Comparison of ENCODE assay signal across 25 mouse cellular contexts in the genomic region with DNA sequence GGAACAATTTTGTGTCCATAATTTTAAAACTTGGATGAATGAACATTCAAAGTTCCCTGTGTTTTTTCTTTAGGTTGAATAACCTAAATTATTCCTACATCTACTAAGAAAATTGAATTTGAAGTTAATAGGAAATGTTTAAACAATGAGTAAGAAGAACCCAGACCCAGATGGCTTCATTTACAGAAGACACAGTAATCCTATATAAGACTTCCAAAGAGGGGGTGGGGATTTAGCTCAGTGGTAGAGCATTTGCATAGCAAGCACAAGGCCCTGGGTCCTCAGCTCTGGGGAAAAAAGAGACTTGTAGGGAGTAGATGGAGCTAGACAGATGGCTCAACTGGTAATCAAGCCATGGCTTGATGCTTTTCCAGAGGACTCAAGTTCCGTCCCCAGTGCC.
DNase-seq lines count a peak whose midpoint lies in the region; ATAC-seq and TF ChIP-seq lines count a peak whose summit lies in the region.
"Had no signal": no experiment of that assay in that cellular context is flagged by ENCODE, and none has a peak within 500 bp of the region (broad histone marks: within the 10 kb centered on the region; RNA-seq: fewer than 3 reads in every experiment).

No protein-coding gene starts in this region.

- H3K4me2 ChIP-seq in forebrain, embryonic 11.5 days (ENCODE audit: low read depth, low read length, severe bottlenecking) = no peak overlapping the region
- no peak overlapping the region for H3K4me2 ChIP-seq in embryonic facial prominence, embryonic 13.5 days
- H3K4me2 ChIP-seq: forebrain, embryonic 12.5 days; forebrain, embryonic 15.5 days; heart, embryonic 13.5 days; hindbrain, embryonic 12.5 days; hindbrain, embryonic 15.5 days had no signal

- no peak for TF ChIP-seq CTCF in embryonic fibroblast, embryonic 13.5 days (IDR thresholded peaks at IDR 0.05; ENCODE audit: borderline replicate concordance, insufficient read depth, low read length)

- no peaks in the 10 kb centered on the region for H3K4me1 ChIP-seq in forebrain, embryonic 11.5 days (replicated peaks; ENCODE audit: control insufficient read depth, insufficient read depth, low read length)
- no peaks in the 10 kb centered on the region for H3K4me1 ChIP-seq in forebrain, embryonic 10.5 days
- H3K4me1 ChIP-seq in embryonic facial prominence, embryonic 13.5 days = peaks cover 15% of the 10 kb centered on the region
- peaks cover 6% of the 10 kb centered on the region for H3K4me1 ChIP-seq in embryonic fibroblast, embryonic 13.5 days (ENCODE audit: control insufficient read depth, insufficient read depth, low read length)
- peaks cover 3% of the 10 kb centered on the region for H3K4me1 ChIP-seq in midbrain, embryonic 10.5 days
- H3K4me1 ChIP-seq: forebrain, embryonic 12.5 days; forebrain, embryonic 15.5 days; hindbrain, embryonic 12.5 days; hindbrain, embryonic 15.5 days had no signal

- H3K27ac ChIP-seq in forebrain, embryonic 11.5 days (ENCODE audit: low read depth, low read length) = no peak overlapping the region
- H3K27ac ChIP-seq in forebrain, embryonic 10.5 days = no peak overlapping the region
- H3K27ac ChIP-seq in embryonic facial prominence, embryonic 13.5 days = peak overlapping the region; percentile 73
- peak overlapping the region; percentile 48 for H3K27ac ChIP-seq in embryonic fibroblast, embryonic 13.5 days (ENCODE audit: insufficient read depth, low read length)
- H3K27ac ChIP-seq in midbrain, embryonic 10.5 days (replicated peaks) = no peak overlapping the region
- H3K27ac ChIP-seq: forebrain, embryonic 12.5 days; forebrain, embryonic 15.5 days; heart, embryonic 13.5 days; hindbrain, embryonic 12.5 days; hindbrain, embryonic 15.5 days had no signal

- no peaks in the 10 kb centered on the region for H3K36me3 ChIP-seq in forebrain, embryonic 11.5 days (ENCODE audit: control insufficient read depth, insufficient read depth, low read length)
- no peaks in the 10 kb centered on the region for H3K36me3 ChIP-seq in forebrain, embryonic 10.5 days (replicated peaks)
- H3K36me3 ChIP-seq in embryonic facial prominence, embryonic 13.5 days = no peaks in the 10 kb centered on the region
- H3K36me3 ChIP-seq in midbrain, embryonic 10.5 days = no peaks in the 10 kb centered on the region
- H3K36me3 ChIP-seq: forebrain, embryonic 12.5 days; forebrain, embryonic 15.5 days; heart, embryonic 13.5 days; hindbrain, embryonic 12.5 days; hindbrain, embryonic 15.5 days had no signal

- no peaks in the 10 kb centered on the region for H3K27me3 ChIP-seq in forebrain, embryonic 11.5 days (ENCODE audit: control insufficient read depth, insufficient read depth, low read length)
- H3K27me3 ChIP-seq in forebrain, embryonic 10.5 days (ENCODE audit: poor library complexity, severe bottlenecking) = no peaks in the 10 kb centered on the region
- H3K27me3 ChIP-seq in embryonic facial prominence, embryonic 13.5 days = no peaks in the 10 kb centered on the region
- no peaks in the 10 kb centered on the region for H3K27me3 ChIP-seq in midbrain, embryonic 10.5 days (ENCODE audit: low read depth, poor library complexity, severe bottlenecking)
- H3K27me3 ChIP-seq: forebrain, embryonic 12.5 days; forebrain, embryonic 15.5 days; heart, embryonic 13.5 days; hindbrain, embryonic 12.5 days; hindbrain, embryonic 15.5 days had no signal

- 72% methylated on average over 1 of the region's 1 CpGs for WGBS in forebrain, embryonic 11.5 days
- 79% methylated on average over 1 of the region's 1 CpGs for WGBS in forebrain, embryonic 10.5 days
- 30% methylated on average over 1 of the region's 1 CpGs for WGBS in embryonic facial prominence, embryonic 13.5 days
- WGBS in midbrain, embryonic 10.5 days = 69% methylated on average over 1 of the region's 1 CpGs

- no peaks in the 10 kb centered on the region for H3K9me3 ChIP-seq in forebrain, embryonic 11.5 days (ENCODE audit: control insufficient read depth, low read length)
- H3K9me3 ChIP-seq in forebrain, embryonic 10.5 days = no peaks in the 10 kb centered on the region
- H3K9me3 ChIP-seq in embryonic facial prominence, embryonic 13.5 days = no peaks in the 10 kb centered on the region
- H3K9me3 ChIP-seq in midbrain, embryonic 10.5 days (replicated peaks) = no peaks in the 10 kb centered on the region
- H3K9me3 ChIP-seq: forebrain, embryonic 12.5 days; forebrain, embryonic 15.5 days; heart, embryonic 13.5 days; hindbrain, embryonic 12.5 days; hindbrain, embryonic 15.5 days had no signal

- DNase-seq in forebrain, embryonic 11.5 days (ENCODE audit: low spot score) = peak; percentile 33
- DNase-seq in forebrain, embryonic 10.5 days (ENCODE audit: extremely low spot score, low spot score) = no peak
- peak; percentile 19 for DNase-seq in testis, postnatal 10 days (ENCODE audit: low spot score)
- DNase-seq in testis, postnatal 14 days (ENCODE audit: low spot score) = no peak
- no peak for DNase-seq in layer of hippocampus, postnatal 10 days (ENCODE audit: low spot score in 2 of 2)
- no peak for DNase-seq in midbrain, embryonic 10.5 days (ENCODE audit: low spot score)
- DNase-seq: adrenal gland, adult 8-10 months; adrenal gland, postnatal 25 days; cerebellum, adult 11-12 months; cerebellum, adult 8-10 months; cerebellum, postnatal 10 days; cerebellum, postnatal 36 days; embryo, embryonic 11 days; gastrocnemius, postnatal 25 days; heart, adult 18-20 months had no signal

- H3K9ac ChIP-seq in forebrain, embryonic 11.5 days (ENCODE audit: low read length) = no peak overlapping the region
- no peak overlapping the region for H3K9ac ChIP-seq in embryonic facial prominence, embryonic 13.5 days
- H3K9ac ChIP-seq: forebrain, embryonic 12.5 days; forebrain, embryonic 15.5 days; heart, embryonic 13.5 days; hindbrain, embryonic 12.5 days; hindbrain, embryonic 15.5 days had no signal

- ATAC-seq in forebrain, embryonic 11.5 days (replicated peaks; ENCODE audit: low FRiP score) = no peak
- no peak for ATAC-seq in embryonic facial prominence, embryonic 13.5 days (ENCODE audit: insufficient number of reproducible peaks, insufficient read depth, low FRiP score, low TSS enrichment, low read depth)
- ATAC-seq: activated CD4-positive, CD25-positive, alpha-beta regulatory T cell, adult 4 months; CD4-positive, CD25-positive, alpha-beta regulatory T cell, adult 4 months; forebrain, embryonic 15.5 days; intestine, postnatal 0 days had no signal

- TF ChIP-seq POLR2A in embryonic fibroblast, embryonic 13.5 days (IDR thresholded peaks at IDR 0.05; ENCODE audit: low read depth, low read length) = no peak

- no peak overlapping the region for H3K4me3 ChIP-seq in forebrain, embryonic 11.5 days (ENCODE audit: low read depth, low read length)
- H3K4me3 ChIP-seq in forebrain, embryonic 10.5 days = no peak overlapping the region
- H3K4me3 ChIP-seq in embryonic facial prominence, embryonic 13.5 days = no peak overlapping the region
- no peak overlapping the region for H3K4me3 ChIP-seq in embryonic fibroblast, embryonic 13.5 days (ENCODE audit: insufficient read depth, low read length)
- no peak overlapping the region for H3K4me3 ChIP-seq in midbrain, embryonic 10.5 days
- H3K4me3 ChIP-seq: forebrain, embryonic 12.5 days; forebrain, embryonic 15.5 days; heart, embryonic 13.5 days; hindbrain, embryonic 12.5 days; hindbrain, embryonic 15.5 days had no signal

Comparison
In these comparisons a context has a peak if more than half of its experiments do, and no peak if none do; other contexts are left out.
1. DNase-seq: peak in forebrain, embryonic 11.5 days (single experiment) and testis, postnatal 10 days (single experiment); none in forebrain, embryonic 10.5 days (single experiment), testis, postnatal 14 days (single experiment), layer of hippocampus, postnatal 10 days (0 of 2) and midbrain, embryonic 10.5 days (single experiment).
2. H3K27ac ChIP-seq: peak in embryonic facial prominence, embryonic 13.5 days (single experiment) and embryonic fibroblast, embryonic 13.5 days (single experiment); none in forebrain, embryonic 11.5 days (single experiment), forebrain, embryonic 10.5 days (single experiment) and midbrain, embryonic 10.5 days (single experiment).